Mouse (Mus musculus) thymus, adult 2 months (tissue): ENCODE measurements around the gene Tsc22d1. TPM values are rescaled to one million over a fixed set of nuclear protein-coding genes. Genes with fewer than 3 reads are reported as not detected.
A peak's percentile ranks its signal among the peaks of the same experiment; 100 is the strongest.

Experiments
- DNase-seq: peaks from one replicate; pipeline ENCODE4 v3.0.0; 2021
- H3K27ac ChIP-seq: fragments of 200-500 bp; 2 replicates; pipeline ENCODE4 v1.5.1; 2012; ENCODE audit warnings: low read length, control low read depth; ENCODE audit not compliant: control insufficient read depth, insufficient read depth
- H3K27me3 ChIP-seq: fragments of 200-500 bp; 2 replicates; pipeline ENCODE4 v1.6.1; 2012; ENCODE audit warnings: mild to moderate bottlenecking, low read length, moderate library complexity, mixed read lengths; ENCODE audit not compliant: control insufficient read depth, insufficient read depth
- H3K36me3 ChIP-seq: fragments of 200-500 bp; 2 replicates; pipeline ENCODE4 v1.6.1; 2012; ENCODE audit warnings: mild to moderate bottlenecking, low read length, moderate library complexity; ENCODE audit not compliant: control insufficient read depth, insufficient read depth
- H3K4me1 ChIP-seq: fragments of 200-500 bp; replicated peaks from 2 replicates; pipeline ENCODE4 v1.6.1; 2012; ENCODE audit warnings: low read length; ENCODE audit not compliant: control insufficient read depth, insufficient read depth
- H3K4me3 ChIP-seq: fragments of 200-500 bp; 2 replicates; pipeline ENCODE4 v1.5.1; 2012; ENCODE audit warnings: mild to moderate bottlenecking, low read length, control low read depth, moderate library complexity; ENCODE audit not compliant: control insufficient read depth, insufficient read depth
- CTCF ChIP-seq: fragments of 200-500 bp; IDR thresholded peaks from 2 replicates; pipeline ENCODE4 v1.5.1; 2012; ENCODE audit warnings: mild to moderate bottlenecking, control low read depth, low read length, moderate library complexity, borderline replicate concordance; ENCODE audit not compliant: control insufficient read depth, poor library complexity, insufficient read depth; ENCODE audit errors: extremely low read depth
- POLR2A ChIP-seq: fragments of 200-500 bp; IDR thresholded peaks from 2 replicates; pipeline ENCODE4 v1.6.1; 2012; ENCODE audit warnings: mild to moderate bottlenecking, low read length, control low read depth, moderate library complexity; ENCODE audit not compliant: control insufficient read depth, poor library complexity, insufficient read depth; ENCODE audit errors: extremely low read depth
- WGBS: fragments of 180-500 bp; shearing (Covaris S2); methylation state at CpG from one replicate; pipeline ENCODE4 v1.1.7; 2018; 5-methylcytosine and 5-hydroxymethylcytosine counted together
- polyA plus RNA-seq: library from polyadenylated mRNA; depleted of rRNA; stranded (reverse); fragments of >200 nt; gene quantifications from 2 replicates; pipeline ENCODE4 v1.2.3, GENCODE M21; 2012

Gene Tsc22d1
- polyA plus RNA-seq, 1 experiment: 142 TPM

- Histone ChIP-seq H3K27ac (no peak overlapping the region; the same call in 1 of the 2 replicates), H3K27me3 (no peaks in the 10 kb centered on the region)
- TF ChIP-seq POLR2A (no peak), CTCF (0 out of 2 replicates have a peak, but pooled peaks have one; percentile 8)
Observed at GRCm38 (mm10) chr14:76488101-76489044, 73.6 kb downstream of the Tsc22d1 start.

GRCm38 (mm10) chr14:76489128-76489527 lies 74.4 kb downstream of the Tsc22d1 start:
- 85% methylated on average over 2 of the region's 2 CpGs for WGBS
- Histone ChIP-seq H3K36me3 (no peaks in the 10 kb centered on the region), H3K4me1 (no peaks in the 10 kb centered on the region), H3K4me3 (no peak overlapping the region), H3K27ac (no peak overlapping the region), H3K27me3 (no peaks in the 10 kb centered on the region)
- TF ChIP-seq CTCF (no peak), POLR2A (no peak)
- DNase-seq: no peak

More at GRCm38 (mm10) chr14:76488101-76489044, 73.6 kb downstream of the Tsc22d1 start:
- no peak for DNase-seq
- Histone ChIP-seq H3K4me3 (no peak overlapping the region), H3K4me1 (no peaks in the 10 kb centered on the region), H3K36me3 (no peaks in the 10 kb centered on the region)
- WGBS: 86% methylated on average over 18 of the region's 18 CpGs

GRCm38 (mm10) chr14:76495022-76495421 lies 80.3 kb downstream of the Tsc22d1 start:
- Histone ChIP-seq H3K4me3 (no peak overlapping the region), H3K4me1 (no peaks in the 10 kb centered on the region), H3K36me3 (no peaks in the 10 kb centered on the region), H3K27me3 (no peaks in the 10 kb centered on the region), H3K27ac (no peak overlapping the region)
- 74% methylated on average over 5 of the region's 5 CpGs for WGBS
- DNase-seq: no peak
- TF ChIP-seq CTCF (no peak), POLR2A (no peak)

GRCm38 (mm10) chr14:76497187-76497586 lies 82.4 kb downstream of the Tsc22d1 start:
- Histone ChIP-seq H3K4me3 (no peak overlapping the region), H3K36me3 (no peaks in the 10 kb centered on the region), H3K27me3 (no peaks in the 10 kb centered on the region), H3K4me1 (no peaks in the 10 kb centered on the region), H3K27ac (no peak overlapping the region)
- WGBS: 92% methylated on average over 9 of the region's 9 CpGs
- TF ChIP-seq CTCF (no peak), POLR2A (no peak)
- DNase-seq: no peak

GRCm38 (mm10) chr14:76498210-76498609 lies 83.4 kb downstream of the Tsc22d1 start:
- TF ChIP-seq POLR2A (no peak), CTCF (no peak)
- DNase-seq: no peak
- 87% methylated on average over 7 of the region's 7 CpGs for WGBS
- H3K27me3 ChIP-seq: no peaks in the 10 kb centered on the region
- no peak overlapping the region for H3K27ac ChIP-seq
- no peak overlapping the region for H3K4me3 ChIP-seq
- no peaks in the 10 kb centered on the region for H3K36me3 ChIP-seq
- H3K4me1 ChIP-seq: no peaks in the 10 kb centered on the region

GRCm38 (mm10) chr14:76499492-76499891 lies 84.7 kb downstream of the Tsc22d1 start:
- no peaks in the 10 kb centered on the region for H3K36me3 ChIP-seq
- 97% methylated on average over 6 of the region's 6 CpGs for WGBS
- DNase-seq: no peak
- TF ChIP-seq POLR2A: no peak
- no peak overlapping the region for H3K4me3 ChIP-seq
- H3K27ac ChIP-seq: no peak overlapping the region
- no peaks in the 10 kb centered on the region for H3K4me1 ChIP-seq
- no peaks in the 10 kb centered on the region for H3K27me3 ChIP-seq
